Mouse (Mus musculus) thymus, postnatal 4 days (tissue): ENCODE results near the gene Emilin1.

Experiments used
- DNase-seq: peaks from one replicate; pipeline ENCODE4 v3.0.0; 2021

Emilin1 gene

DNA sequence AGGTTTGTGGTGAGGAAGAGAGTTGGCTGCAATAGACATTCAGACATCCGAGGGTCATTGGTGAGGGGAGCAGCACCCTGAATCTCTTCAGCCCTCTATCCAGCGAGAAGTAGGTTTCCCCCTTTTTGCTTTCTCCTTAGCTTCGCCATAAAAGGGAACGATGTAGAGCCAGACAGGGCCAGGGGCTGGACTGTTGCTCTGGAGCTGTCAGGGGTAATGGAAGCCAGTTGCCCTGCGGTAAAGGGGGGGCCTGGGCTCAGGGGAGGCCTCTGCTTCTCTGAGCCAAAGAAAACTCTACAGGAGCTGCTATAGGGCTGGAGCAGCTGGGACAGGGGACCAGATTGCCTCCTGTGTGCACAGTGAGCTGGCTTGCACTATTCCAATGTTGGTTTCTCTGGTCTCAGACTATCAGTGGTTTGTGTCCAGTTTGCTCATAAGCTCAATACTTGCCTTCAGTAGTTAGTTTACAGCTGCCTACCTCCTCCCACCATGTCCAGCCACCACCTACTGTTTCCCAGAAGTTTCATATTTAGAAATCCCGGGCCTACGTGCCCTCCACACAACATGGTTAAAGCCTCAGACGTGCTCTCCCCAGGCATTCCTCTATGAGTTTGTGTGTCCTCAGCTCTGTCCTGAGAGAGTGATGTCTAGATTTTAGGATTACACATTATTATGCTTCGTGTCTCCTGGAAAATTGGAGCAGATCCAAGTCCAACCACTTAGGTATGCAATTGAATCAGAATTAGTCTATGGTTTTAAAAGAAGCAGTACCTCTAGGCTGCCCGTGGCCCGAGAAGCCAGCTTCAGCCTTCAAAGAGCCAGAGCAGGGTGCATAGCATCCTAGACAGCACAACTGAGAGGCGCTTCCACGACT is 4.5 kb upstream of the Emilin1 start:
- peak; percentile 48 for DNase-seq

DNA sequence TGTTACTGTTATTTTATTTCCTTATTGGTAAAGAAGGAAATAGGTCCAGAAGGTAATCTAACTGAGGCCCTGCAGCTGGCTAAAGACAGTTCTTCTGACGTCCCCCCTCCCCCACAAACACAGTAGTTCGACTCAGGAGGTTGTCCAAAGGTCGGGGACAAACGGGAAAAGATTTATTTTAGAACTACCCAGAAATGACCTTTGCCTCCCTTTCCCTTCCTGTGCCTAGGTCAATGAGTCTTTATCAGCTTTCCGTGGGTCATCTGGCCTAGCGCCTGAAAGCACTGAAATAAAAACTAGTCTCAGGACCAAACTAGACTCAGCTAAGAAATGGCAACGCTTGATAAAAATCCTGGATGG is 3.9 kb upstream of the Emilin1 start:
- peak; percentile 9 for DNase-seq

DNA sequence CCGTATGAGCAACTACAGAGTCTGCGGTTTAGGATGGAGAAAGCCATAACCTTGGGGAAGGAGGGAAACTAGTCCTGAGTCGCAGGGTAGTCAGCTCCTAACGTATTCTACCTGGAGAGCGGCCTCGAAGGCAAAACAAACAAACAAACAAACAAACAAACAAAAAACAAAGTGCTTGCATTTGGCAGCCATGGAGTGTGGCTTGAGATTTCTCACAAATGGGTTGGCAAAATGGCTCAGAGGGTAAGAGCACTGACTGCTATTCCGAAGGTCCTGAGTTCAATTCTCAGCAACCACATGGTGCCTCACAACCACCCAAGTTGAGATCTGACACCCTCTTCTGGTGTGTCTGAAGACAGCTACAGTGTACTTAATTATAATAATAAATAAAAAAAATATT is 3.3 kb upstream of the Emilin1 start:
- DNase-seq, result no peak

DNA sequence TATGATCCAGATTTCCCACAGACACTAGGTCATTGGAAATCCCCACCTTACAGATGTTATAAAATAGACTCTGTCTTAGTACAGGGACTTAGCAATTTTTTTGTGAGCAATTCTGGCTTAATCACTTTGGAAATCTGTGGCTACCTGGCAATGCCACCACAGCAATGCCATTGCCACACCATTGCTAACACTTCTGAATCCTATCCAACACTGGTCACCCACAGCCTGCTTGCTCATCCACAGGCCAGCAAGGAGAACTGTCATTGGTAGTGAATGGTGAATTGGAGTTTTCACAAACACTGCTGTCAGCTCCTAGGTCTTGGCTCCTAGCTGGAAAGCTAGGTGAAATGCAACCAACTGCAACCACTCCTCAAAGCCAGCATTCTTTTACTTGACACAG is 2.7 kb upstream of the Emilin1 start:
- no peak for DNase-seq

DNA sequence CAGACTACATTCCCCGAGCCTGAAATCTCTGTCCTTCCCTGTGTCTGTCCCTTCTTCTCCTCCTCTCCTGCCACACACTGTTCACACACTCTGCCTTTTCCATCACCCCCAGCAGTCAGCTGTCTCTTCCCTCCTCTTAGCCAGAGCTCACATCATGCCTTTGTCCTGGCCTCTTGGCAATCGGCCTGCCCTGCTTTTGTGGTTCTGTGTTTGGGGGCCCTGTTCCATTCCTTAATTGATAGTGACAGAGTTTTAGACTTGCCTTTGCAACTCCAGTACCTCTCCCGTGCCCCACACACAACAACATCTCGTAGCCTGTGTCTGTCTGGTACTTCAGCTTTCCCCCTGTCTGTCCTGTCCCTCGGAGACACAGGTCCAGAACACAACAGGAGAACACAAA is 1.0 kb upstream of the Emilin1 start:
- DNase-seq, result no peak

DNA sequence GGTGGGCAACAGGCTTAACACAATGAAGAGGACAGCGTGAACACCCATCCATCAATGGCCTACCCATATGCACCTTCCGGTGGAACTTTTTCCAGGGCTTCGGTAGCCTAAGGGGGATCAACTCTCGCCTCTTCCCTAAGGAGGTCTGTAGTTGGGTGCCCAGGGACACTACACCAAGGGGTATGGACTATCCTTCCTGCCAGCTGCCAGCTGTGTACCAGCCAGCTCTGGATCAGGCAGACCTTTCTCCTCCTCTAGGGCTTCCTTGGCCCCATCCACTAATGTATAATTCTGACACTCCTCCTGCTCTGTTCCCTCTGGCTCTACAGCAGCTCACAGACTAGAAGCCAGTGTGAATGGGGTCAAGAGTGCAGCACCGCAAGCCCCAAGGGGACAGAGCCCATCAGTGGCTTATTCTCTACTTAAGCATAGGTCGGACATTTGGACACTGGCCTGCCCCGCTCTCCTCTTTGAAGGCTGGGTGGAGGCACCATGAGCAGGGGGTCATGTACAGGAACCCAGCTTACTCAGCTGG is 966 bp downstream of the Emilin1 start:
- DNase-seq, result peak; percentile 51

DNA sequence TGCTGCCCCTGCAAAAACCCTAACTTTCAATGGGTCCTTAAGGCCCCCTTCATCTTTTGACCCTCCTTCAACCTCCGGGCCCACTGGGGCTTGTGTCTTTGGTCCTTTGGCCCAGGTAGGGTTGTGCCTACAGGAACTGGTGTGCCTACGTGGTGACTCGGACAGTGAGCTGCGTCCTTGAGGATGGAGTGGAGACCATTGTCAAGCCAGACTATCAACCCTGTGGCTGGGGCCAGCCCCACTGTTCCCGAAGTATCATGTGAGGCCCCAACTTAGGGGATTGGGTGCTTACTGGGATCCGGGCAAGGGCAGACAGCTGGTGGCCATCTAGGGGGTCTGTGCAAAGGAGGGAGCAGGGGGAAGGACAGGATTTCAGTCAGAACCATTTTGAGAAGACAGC is 1.6 kb downstream of the Emilin1 start:
- peak; percentile 48 for DNase-seq

DNA sequence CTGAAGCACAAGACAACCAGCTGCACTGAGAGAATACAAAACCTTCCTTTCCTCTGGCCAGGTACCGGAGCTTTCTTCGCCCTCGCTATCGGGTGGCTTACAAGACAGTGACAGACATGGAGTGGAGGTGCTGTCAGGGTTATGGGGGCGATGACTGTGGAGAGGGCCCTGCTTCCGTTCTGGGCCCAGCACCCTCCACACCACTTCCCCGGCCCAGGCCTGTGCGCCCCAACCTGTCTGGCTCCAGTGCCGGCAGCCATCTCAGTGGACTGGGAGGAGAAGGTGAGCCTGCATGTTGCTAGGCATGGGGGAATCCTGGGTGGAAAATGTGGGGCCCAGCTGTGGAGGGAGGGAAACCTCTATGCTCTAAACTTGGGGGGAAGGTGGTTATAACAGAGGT is 2.3 kb downstream of the Emilin1 start:
- peak; percentile 71 for DNase-seq

DNA sequence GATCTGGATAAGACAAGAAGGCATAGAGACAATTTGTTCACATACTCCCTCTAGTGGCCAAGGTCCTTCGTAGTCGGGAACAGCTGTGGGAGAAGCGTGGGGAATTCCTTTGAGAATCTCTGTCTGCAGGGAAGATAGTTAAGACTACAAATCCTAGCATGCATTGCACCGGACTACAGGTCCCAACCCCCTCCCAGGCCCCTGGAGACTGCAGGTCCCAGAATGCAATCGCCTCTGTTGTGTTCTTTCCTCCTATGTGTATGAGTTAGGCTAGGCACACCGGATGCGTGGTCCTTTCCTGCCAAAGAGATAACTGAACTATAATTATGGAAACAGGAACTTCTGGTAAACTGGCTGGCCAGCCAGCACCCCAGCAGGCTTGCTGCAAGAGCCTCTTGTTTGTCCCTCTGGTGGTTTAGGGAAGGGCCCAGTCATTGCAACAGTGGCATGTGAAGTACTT is 2.8 kb downstream of the Emilin1 start:
- DNase-seq, result peak; percentile 76

DNA sequence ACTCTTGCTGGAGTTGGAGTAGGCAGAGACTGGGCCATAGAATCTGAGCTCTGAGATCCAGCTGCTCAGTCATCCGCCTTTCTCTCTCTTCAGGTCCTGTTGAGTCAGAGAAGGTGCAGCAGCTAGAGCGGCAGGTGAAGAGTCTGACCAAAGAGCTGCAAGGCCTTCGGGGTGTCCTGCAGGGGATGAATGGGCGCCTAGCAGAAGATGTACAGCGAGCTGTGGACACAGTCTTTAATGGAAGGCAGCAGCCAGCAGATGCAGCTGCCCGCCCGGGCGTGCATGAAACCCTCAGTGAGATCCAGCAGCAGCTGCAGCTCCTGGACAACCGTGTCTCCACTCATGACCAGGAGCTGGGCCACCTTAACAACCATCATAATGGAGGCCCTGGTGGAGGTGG is 3.6 kb downstream of the Emilin1 start:
- DNase-seq, result no peak

DNA sequence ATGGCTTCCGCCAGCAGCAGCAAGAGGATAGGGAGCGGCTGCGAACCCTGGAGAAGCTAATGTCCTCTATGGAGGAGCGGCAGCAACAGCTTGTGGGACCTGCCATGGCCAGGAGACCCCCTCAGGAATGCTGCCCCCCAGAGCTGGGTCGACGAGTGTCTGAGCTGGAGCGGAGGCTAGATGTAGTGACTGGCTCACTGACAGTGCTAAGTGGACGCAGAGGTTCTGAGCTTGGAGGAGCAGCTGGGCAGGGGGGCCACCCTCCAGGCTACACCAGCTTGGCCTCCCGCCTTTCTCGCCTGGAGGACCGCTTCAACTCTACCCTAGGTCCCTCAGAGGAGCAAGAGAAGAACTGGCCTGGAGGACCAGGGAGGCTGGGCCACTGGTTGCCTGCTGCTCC is 4.1 kb downstream of the Emilin1 start:
- no peak for DNase-seq

DNA sequence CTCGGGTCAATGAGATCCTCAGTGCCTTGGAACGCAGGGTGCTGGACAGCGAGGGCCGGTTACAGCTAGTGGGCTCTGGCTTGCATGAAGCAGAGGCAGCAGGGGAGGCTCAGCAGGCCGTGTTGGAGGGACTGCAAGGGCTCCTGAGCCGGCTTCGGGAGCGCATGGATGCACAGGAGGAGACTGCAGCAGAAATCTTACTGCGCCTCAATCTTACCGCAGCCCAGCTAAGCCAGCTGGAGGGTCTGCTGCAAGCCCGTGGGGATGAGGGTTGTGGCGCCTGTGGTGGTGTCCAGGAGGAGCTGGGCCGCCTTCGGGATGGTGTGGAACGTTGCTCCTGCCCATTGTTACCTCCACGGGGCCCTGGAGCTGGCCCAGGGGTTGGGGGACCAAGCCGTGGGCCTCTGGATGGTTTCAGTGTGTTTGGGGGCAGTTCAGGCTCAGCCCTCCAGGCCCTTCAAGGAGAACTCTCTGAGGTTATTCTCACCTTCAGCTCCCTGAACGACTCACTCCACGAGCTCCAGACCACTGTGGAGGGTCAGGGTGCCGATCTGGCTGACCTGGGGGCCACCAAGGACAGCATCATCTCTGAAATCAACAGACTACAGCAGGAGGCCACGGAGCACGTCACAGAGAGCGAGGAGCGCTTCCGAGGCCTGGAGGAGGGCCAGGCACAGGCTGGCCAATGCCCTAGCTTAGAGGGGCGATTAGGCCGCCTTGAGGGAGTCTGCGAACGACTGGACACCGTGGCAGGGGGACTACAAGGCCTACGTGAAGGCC is 4.9 kb downstream of the Emilin1 start:
- DNase-seq, result no peak

DNA sequence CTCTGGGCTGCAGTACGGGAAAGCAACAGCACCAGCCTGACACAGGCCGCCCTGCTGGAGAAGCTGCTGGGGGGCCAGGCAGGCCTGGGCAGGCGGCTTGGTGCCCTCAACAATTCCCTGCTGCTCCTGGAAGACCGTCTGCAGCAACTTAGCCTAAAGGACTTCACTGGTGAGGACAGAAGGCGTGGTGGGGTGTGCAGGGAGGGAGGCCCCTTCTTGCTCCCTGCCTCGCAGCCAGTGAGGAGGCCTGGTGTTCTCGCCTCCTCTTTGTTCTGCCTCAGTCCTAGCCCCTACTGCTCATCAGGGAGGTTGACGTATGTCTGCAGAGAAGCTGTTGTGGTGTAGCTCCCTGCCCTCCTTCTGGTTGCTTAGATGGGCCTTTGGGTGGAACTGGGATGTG is 5.5 kb downstream of the Emilin1 start:
- DNase-seq, result no peak

DNA sequence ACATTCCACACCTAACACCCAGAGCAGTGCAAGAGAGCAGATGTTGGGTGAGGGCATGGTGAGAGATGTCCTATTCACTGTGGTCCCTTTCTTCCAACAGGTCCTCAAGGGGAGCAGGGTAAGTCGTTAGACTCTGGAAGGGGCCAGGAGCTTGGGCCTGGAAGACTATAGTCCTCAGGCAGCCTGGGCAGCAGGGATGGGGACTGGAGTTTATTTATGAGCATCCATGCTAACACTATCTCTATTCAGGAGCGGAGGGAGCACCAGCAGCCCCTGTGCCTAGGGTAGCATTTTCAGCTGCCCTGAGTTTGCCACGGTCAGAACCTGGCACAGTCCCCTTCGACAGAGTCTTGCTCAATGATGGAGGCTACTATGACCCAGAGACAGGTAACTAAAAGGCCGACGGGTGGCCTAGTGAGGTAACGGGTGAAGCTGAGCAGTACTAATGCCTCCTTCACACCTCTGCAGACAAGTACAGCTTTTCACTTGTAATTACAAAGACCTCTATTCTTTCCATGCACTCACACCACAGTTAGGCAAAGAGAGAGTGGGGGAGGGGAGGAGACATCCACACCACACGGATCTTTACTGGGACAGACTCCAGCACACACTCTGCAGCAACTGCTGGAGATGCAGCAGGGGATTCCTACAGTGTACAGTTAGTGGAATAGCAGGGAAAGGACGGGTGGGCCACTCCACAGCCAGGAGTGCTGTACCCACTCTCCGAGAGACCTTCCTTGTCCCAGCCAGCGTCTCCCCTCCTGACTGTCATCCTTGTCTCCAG is 6.8 kb downstream of the Emilin1 start:
- no peak for DNase-seq

DNA sequence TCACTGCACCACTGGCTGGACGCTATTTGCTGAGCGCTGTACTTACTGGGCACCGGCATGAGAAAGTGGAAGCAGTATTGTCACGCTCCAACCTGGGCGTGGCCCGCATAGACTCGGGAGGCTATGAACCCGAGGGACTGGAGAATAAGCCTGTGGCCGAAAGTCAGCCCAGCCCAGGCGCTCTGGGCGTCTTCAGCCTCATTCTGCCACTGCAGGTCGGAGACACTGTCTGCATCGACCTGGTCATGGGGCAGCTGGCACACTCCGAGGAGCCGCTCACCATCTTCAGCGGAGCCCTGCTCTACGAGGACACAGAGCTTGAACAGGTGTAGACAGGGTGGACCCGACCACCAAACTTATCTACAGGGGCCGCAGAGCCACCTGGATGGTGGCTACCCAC is 7.4 kb downstream of the Emilin1 start:
- no peak for DNase-seq

DNA sequence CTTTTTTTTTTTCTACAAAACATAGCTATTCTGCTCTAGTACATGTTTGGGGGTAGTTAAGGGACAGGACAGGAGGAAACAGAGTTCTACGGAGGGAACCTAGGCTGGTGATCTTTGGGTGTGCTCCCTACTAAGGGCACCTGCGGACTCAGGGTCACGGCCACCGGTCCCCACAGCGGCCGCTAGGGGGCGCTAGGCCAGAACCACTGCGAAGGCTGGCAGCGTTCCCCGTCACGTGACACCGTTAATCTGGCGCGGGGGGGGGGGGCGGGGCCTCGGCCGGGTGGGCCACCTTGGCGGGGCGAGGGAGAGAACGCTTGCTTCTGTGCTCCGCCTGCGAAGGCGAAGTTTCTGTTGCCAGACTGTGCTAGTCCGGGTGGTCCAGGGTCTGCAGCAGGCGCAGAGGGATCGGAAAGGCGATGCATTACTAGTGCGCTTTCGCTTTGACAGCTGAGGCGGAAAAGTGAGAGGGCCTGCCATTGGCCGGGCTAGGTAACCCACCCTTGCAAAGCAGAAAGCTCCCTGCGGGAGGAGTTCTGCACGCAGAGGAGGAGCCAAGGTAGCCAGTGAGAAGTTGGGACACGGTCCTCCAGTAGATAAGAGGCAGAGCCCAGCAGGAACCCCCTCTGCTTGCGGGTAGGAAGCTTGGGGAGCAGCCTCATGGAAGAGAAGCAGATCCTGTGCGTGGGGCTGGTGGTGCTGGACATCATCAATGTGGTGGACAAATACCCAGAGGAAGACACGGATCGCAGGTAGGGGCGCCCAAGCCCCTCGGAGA is 8.2 kb downstream of the Emilin1 start, which contains the start of gene Khk:
Gene Khk (plus strand): TSS at position 176 of the 778 bp plus-strand sequence.
- DNase-seq, result peak; percentile 98

DNA sequence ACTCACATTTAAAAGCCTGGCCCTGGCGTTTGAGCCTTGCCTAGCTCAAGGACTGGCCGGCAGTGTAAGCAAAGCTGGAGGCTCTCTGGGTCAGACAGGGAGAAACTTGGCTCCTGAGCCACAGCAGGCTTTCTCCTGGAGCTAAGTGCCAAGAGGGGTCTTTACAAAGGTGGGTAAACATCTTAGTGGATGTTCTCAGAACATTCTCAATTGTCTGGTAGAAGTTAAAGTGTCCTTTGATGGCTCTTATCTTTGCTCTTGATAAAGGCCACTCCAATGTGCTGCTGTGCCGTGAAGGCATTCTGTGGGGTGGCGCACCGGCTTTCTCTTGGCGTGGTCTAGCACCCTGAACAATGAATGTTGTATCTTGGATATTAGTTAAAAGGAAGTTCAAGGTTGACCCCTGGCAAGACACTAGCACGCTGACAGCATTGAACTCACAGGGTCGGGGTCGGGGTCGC is 9.4 kb downstream of the Emilin1 start:
- DNase-seq, result no peak

DNA sequence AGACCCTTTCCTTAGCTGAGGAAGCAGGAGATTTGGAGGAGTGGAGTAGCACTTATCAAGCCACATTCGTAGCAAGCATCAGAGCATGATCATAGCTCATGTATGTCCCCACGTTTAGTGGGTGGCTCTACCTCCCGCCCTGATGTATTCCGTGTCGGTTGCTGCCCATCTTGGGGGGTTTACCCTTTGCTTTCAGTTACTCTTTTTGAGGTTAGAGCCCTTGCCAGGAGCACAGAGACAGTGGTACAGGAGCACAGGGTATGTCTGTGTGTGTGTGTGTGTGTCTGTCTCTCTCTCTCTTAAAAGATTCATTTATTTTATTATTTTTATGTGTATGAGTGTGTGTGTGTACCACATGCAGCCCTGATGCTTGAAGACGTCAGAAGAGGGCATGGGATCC is 9.9 kb downstream of the Emilin1 start:
- no peak for DNase-seq

DNA sequence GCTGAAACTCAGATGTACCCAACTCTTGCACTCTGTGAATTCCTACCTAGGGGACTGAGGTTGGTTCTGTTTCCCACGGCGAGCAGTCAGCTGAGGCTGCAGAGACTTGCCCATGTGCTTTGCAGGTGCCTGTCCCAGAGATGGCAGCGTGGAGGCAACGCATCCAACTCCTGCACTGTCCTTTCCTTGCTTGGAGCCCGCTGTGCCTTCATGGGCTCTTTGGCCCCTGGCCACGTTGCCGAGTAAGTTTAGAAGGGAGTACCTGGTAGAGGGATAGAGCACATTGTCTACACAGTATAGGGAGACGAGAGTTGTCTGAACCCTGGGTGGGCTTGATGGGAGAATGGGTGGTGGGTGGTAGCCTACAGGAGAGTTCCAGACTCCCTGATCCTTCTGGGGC is 11.4 kb downstream of the Emilin1 start:
- no peak for DNase-seq

DNA sequence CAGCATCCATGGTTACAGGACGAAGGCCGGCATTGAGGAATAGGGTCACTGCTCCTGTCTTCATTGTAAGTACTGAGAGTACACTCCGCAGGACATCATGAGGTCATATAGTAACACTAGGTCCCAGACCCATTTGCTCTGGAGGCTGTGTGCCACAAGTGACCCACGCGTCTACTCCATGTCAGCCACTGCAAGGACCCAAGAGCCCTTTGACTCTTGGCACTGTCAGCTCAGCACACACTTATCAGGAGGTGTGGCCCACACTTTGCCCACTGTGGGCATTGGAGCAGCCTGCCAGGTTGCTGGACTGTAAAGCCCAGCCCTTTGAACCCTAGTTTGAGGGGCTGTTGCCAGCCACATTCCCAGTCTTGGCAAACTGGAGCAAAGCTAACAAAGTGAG is 12.0 kb downstream of the Emilin1 start:
- DNase-seq, result no peak

DNA sequence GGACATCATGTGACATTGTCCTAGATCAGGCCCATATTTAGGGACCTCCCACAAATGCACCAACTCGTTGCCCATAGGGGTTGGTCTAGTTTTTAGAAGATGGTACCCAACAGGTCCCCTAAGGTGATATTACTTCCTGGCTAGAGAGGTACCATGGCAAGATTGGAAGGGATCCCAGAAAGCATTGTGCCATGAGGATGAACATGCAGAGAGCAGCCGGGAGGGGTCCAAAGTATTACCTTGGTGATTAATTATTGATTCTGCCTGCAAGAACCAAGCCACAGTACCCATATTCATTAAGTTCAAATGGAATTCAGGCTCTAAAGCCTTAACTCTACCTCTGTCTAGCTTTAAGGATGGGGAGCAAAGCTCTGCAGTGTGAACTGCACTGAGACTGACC is 12.9 kb downstream of the Emilin1 start:
- no peak for DNase-seq

DNA sequence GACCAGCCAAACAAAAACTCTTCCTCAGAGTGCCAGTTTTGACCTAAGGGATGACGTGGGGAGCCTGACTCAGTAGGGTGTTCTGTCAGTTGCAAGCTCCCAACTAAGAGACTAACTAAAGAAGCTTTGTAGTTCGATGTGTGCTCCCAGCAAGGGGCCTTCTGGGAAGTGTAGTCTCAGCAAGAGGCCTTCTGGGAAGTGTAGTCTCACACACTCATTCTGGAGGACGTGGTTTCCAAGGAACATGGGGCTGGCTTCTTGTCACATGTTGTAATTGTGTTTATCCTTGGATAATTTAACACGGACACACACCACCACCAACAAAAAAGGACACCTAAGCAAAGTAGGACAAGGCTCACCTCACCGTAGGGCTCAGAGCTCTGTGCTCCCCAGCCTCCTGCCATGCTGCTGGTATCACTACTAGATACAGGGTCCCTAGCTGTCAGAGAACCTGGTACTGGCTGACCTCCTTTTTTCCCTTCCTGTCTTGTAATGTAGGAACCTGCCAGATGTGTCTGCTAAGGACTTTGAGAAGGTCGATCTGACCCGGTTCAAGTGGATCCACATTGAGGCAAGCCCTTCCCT is 14.8 kb downstream of the Emilin1 start:
- no peak for DNase-seq
